Mouse (Mus musculus) lung, embryonic 16.5 days (tissue): ENCODE measurements around the gene Sgip1. TPM values are rescaled to one million over a fixed set of nuclear protein-coding genes. Genes with fewer than 3 reads are reported as not detected.

Experiments
- ATAC-seq: fragments of 200-750 bp; cut with Nextera tagmentation; 2 replicates; pipeline ENCODE4 v1.8.0; 2017; ENCODE audit warnings: low read depth, mild to moderate bottlenecking, moderate library complexity
- H3K27ac ChIP-seq: fragments of 300-500 bp; sonication (generic); 2 replicates; pipeline ENCODE4 v1.5.1; 2014; ENCODE audit warnings: mild to moderate bottlenecking, control low read depth, low read length
- H3K27me3 ChIP-seq: fragments of 300-500 bp; sonication (generic); 2 replicates; pipeline ENCODE4 v1.6.1; 2014; ENCODE audit warnings: low read depth, low read length, mixed read lengths; ENCODE audit not compliant: control insufficient read depth, insufficient read depth
- H3K36me3 ChIP-seq: fragments of 300-500 bp; sonication (generic); 2 replicates; pipeline ENCODE4 v1.6.1; 2014; ENCODE audit warnings: low read length; ENCODE audit not compliant: control insufficient read depth, insufficient read depth
- H3K4me1 ChIP-seq: fragments of 300-500 bp; sonication (generic); replicated peaks from 2 replicates; pipeline ENCODE4 v1.6.1; 2014; ENCODE audit warnings: low read length, mixed read lengths; ENCODE audit not compliant: control insufficient read depth, insufficient read depth
- H3K4me2 ChIP-seq: fragments of 300-500 bp; sonication (generic); 2 replicates; pipeline ENCODE4 v1.6.1; 2014; ENCODE audit warnings: low read depth, low read length, control low read depth
- H3K4me3 ChIP-seq: fragments of 300-500 bp; sonication (generic); 2 replicates; pipeline ENCODE4 v1.5.1; 2014; ENCODE audit warnings: mild to moderate bottlenecking, low read length, control low read depth
- H3K9ac ChIP-seq: fragments of 300-500 bp; sonication (generic); 2 replicates; pipeline ENCODE4 v1.6.1; 2014; ENCODE audit warnings: low read length, control low read depth
- H3K9me3 ChIP-seq: fragments of 300-500 bp; sonication (generic); 2 replicates; pipeline ENCODE4 v1.6.1; 2016; ENCODE audit warnings: low read length; ENCODE audit not compliant: control insufficient read depth
- WGBS: fragments of 180-500 bp; shearing (Covaris S2); extraction: QIAGEN DNeasy Blood & Tissue Kit; methylation state at CpG from one replicate; pipeline ENCODE4 v1.1.7; 2014; 5-methylcytosine and 5-hydroxymethylcytosine counted together
- polyA plus RNA-seq: library from polyadenylated mRNA; unstranded; fragments of >200 nt; fragmentation: Nextera tagmentation; extraction: Ambion mirVana; gene quantifications from 2 replicates; pipeline ENCODE4 v1.2.1, GENCODE M21; 2015

Sgip1 gene
- polyA plus RNA-seq, 1 experiment from 2014 or later, result 8.2 TPM

DNA sequence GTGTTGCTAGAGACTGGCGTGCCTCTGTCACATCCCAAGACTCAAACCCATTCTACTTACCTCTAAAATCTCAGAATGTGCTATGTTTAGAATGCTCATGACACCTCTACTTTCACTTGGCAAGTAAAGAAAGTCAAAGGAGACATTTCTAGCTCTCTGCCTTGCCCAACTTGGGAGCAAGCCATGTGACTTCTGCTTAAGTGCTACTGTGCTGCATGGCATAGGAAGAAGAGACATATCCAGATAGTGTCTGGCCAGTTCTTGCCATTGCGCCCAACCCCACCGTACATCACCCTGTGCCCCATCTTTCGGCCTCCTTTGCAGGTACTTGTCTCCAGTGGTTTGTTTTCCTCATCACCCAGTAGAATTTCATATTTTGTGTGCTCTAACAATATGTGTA is 60.8 kb downstream of the Sgip1 start:
- no peak overlapping the region for H3K9ac ChIP-seq
- no peak overlapping the region for H3K27ac ChIP-seq
- H3K4me1 ChIP-seq, result no peaks in the 10 kb centered on the region
- WGBS, result 92% methylated on average over 4 of the region's 4 CpGs
- H3K4me3 ChIP-seq, result no peak overlapping the region
- no peaks in the 10 kb centered on the region for H3K27me3 ChIP-seq
- H3K9me3 ChIP-seq, result no peaks in the 10 kb centered on the region
- no peak overlapping the region for H3K4me2 ChIP-seq
- H3K36me3 ChIP-seq, result no peaks in the 10 kb centered on the region
- ATAC-seq, result no peak

DNA sequence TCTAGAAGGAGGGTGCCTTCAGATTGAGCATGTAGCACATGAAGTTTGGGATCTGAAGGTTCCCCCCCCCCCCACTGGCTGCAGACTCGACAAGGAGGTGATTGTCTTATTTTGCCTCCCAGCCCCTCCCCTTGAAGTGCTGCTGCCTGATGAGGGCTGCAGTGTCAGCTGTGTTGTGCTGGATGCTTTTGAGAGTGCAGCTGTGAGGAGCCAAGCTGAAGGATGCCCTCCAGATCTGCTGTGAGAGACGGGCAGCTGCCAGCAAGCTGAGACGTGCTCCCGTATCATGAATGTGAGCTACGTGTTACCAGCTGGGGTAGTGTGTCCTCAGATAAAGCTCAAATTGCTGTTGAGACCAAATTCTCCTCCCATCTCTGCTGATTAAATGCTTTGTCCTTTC is 63.5 kb downstream of the Sgip1 start:
- Histone ChIP-seq H3K4me2 (no peak overlapping the region), H3K4me3 (no peak overlapping the region), H3K27ac (no peak overlapping the region), H3K27me3 (no peaks in the 10 kb centered on the region), H3K9ac (no peak overlapping the region), H3K36me3 (no peaks in the 10 kb centered on the region), H3K4me1 (no peaks in the 10 kb centered on the region), H3K9me3 (no peaks in the 10 kb centered on the region)
- 43% methylated on average over 5 of the region's 5 CpGs for WGBS
- peak; percentile 59; the same call in 1 of the 2 replicates for ATAC-seq

GRCm38 (mm10) chr4:102806987-102807386 is 65.9 kb downstream of the Sgip1 start:
- H3K27me3 ChIP-seq, result no peaks in the 10 kb centered on the region
- H3K4me3 ChIP-seq, result no peak overlapping the region
- ATAC-seq, result no peak
- WGBS, result 80% methylated on average over 3 of the region's 3 CpGs
- no peaks in the 10 kb centered on the region for H3K36me3 ChIP-seq
- no peak overlapping the region for H3K9ac ChIP-seq
- H3K27ac ChIP-seq, result no peak overlapping the region
- no peaks in the 10 kb centered on the region for H3K4me1 ChIP-seq
- H3K9me3 ChIP-seq, result no peaks in the 10 kb centered on the region
- H3K4me2 ChIP-seq, result no peak overlapping the region

GRCm38 (mm10) chr4:102808258-102808657 is 67.2 kb downstream of the Sgip1 start:
- Histone ChIP-seq H3K36me3 (no peaks in the 10 kb centered on the region), H3K4me2 (no peak overlapping the region), H3K27me3 (no peaks in the 10 kb centered on the region), H3K4me3 (no peak overlapping the region), H3K4me1 (no peaks in the 10 kb centered on the region), H3K9me3 (no peaks in the 10 kb centered on the region), H3K9ac (no peak overlapping the region), H3K27ac (no peak overlapping the region)
- ATAC-seq, result no peak

- no peak for ATAC-seq
- Histone ChIP-seq H3K4me1 (no peaks in the 10 kb centered on the region), H3K9ac (no peak overlapping the region), H3K4me3 (no peak overlapping the region), H3K27me3 (no peaks in the 10 kb centered on the region), H3K9me3 (no peaks in the 10 kb centered on the region), H3K4me2 (no peak overlapping the region), H3K36me3 (no peaks in the 10 kb centered on the region), H3K27ac (no peak overlapping the region)
- WGBS, result 79% methylated on average over 4 of the region's 4 CpGs
Observed at GRCm38 (mm10) chr4:102809296-102809695, 68.2 kb downstream of the Sgip1 start.

DNA sequence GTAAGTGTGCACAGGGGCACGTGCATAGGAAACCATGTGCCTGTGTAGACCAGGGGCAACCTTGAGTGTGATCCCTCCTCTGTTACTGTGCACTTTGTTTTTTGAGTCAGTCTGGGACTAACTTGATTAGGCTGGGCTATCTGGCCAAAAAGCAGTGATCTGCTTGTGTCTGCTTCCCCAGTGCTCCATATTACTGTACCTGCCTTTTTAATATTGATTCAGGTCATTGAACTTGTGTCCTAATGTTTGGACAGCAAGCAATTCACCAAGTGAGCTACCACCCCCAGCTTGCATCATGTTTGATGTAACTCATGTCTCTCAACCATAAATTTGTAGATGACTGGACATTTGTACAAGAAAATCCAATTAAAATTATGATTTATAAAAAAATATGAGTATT is 69.2 kb downstream of the Sgip1 start:
- Histone ChIP-seq H3K9ac (no peak overlapping the region), H3K27ac (no peak overlapping the region), H3K36me3 (no peaks in the 10 kb centered on the region), H3K4me1 (no peaks in the 10 kb centered on the region), H3K27me3 (no peaks in the 10 kb centered on the region), H3K9me3 (no peaks in the 10 kb centered on the region), H3K4me2 (no peak overlapping the region), H3K4me3 (no peak overlapping the region)
- 88% methylated on average over 1 of the region's 1 CpGs for WGBS
- no peak for ATAC-seq

DNA sequence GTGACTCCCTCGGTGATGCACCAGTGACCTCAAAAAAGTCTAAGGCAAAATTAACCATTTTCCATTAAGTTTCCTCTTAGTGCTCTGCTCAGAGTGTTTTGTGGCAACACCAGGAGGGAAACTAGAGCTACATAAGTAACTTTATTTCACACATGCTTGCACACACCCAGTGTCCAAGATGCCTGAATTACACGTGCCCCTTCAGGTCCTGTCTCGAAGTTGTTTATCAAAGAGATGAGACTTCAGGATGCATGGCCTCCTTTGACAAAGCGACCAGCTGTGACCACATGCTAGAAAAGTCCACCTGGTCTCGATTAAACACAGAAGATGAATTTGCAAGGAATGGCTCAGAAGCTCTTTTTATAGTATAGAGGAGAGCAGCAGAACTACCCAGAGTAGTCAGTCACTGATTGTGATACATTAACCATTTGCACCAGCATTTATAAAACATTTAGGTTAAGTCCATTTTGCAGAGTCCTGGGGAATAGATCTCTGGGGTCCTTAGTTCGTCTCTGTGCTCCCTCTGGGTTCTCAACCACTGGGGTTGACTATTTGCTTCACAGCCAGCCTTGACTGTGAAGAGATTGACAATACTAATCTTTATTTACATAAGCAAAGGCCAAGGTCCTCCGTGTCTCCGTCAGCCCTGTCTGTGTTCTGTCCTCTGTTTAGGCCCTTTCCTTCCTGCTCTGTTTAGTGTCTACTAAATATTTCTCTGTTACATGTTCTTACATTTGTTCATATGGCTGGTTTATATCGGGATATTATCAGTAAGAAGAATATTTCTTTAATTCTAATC is 70.1 kb downstream of the Sgip1 start:
- Histone ChIP-seq H3K4me2 (no peak overlapping the region), H3K4me3 (no peak overlapping the region), H3K9me3 (no peaks in the 10 kb centered on the region), H3K9ac (no peak overlapping the region), H3K27ac (no peak overlapping the region), H3K4me1 (no peaks in the 10 kb centered on the region), H3K36me3 (no peaks in the 10 kb centered on the region), H3K27me3 (no peaks in the 10 kb centered on the region)
- no peak for ATAC-seq
- 38% methylated on average over 9 of the region's 9 CpGs for WGBS

GRCm38 (mm10) chr4:102813346-102813745 is 72.2 kb downstream of the Sgip1 start:
- ATAC-seq, result no peak
- no peaks in the 10 kb centered on the region for H3K4me1 ChIP-seq
- H3K4me3 ChIP-seq, result no peak overlapping the region
- H3K9me3 ChIP-seq, result no peaks in the 10 kb centered on the region
- 76% methylated on average over 8 of the region's 8 CpGs for WGBS
- H3K27ac ChIP-seq, result no peak overlapping the region
- no peaks in the 10 kb centered on the region for H3K36me3 ChIP-seq
- H3K4me2 ChIP-seq, result no peak overlapping the region
- H3K9ac ChIP-seq, result no peak overlapping the region
- H3K27me3 ChIP-seq, result no peaks in the 10 kb centered on the region

DNA sequence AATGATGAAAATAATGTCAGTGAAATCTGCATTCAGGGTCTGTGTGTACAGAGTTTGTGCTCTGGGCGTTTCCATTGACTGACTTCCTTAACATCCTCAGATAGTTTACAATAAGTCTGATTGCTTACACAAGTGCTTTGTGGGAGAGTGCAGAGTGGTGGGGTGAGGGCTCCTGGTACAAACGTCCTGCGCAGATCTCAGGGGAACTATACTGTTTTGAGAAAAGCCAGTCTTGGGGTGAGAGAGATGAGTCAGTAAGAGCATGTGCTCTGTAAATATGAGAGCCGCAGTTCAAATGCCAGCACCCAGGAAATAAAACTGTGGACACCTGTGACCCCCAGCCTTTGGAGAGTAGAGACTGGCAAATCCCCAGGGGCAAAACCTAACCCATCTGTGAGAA is 80.7 kb downstream of the Sgip1 start:
- Histone ChIP-seq H3K36me3 (no peaks in the 10 kb centered on the region), H3K27me3 (no peaks in the 10 kb centered on the region), H3K27ac (peak overlapping the region; percentile 57), H3K9ac (no peak overlapping the region), H3K4me3 (no peak overlapping the region), H3K9me3 (no peaks in the 10 kb centered on the region), H3K4me2 (no peak overlapping the region), H3K4me1 (peaks cover 8% of the 10 kb centered on the region; the same call in 1 of the 2 replicates)
- peak; percentile 88 for ATAC-seq
- WGBS, result 26% methylated on average over 4 of the region's 4 CpGs
